Mouse (Mus musculus) ovary, postnatal 36 days (tissue): Measurements from ENCODE around the gene Tcf15.

Experiments
- DNase-seq: peaks from one replicate; pipeline ENCODE4 v3.0.0; 2022; ENCODE audit warnings: low spot score, mixed read lengths

Gene Tcf15

GRCm38 (mm10) chr2:152128597-152128996 lies 14.8 kb upstream of the Tcf15 start:
- no peak for DNase-seq

- DNase-seq, result no peak
These were observed 13.6 kb upstream of the Tcf15 start for GRCm38 (mm10) chr2:152129778-152130177.

- DNase-seq, result no peak
These were observed 11.3 kb upstream of the Tcf15 start for GRCm38 (mm10) chr2:152132016-152132415.

- no peak for DNase-seq
These were observed 10.7 kb upstream of the Tcf15 start for GRCm38 (mm10) chr2:152132691-152133090.

GRCm38 (mm10) chr2:152139191-152139987 lies 4.0 kb upstream of the Tcf15 start:
- DNase-seq, result no peak

- DNase-seq, result no peak
These were observed 2.4 kb upstream of the Tcf15 start for GRCm38 (mm10) chr2:152140941-152141340.

GRCm38 (mm10) chr2:152141491-152141890 lies 1.9 kb upstream of the Tcf15 start:
- DNase-seq, result no peak

GRCm38 (mm10) chr2:152142046-152142445 lies 1.3 kb upstream of the Tcf15 start:
- DNase-seq, result peak; percentile 26

GRCm38 (mm10) chr2:152142571-152142970 lies 790 bp upstream of the Tcf15 start:
- no peak for DNase-seq

GRCm38 (mm10) chr2:152144158-152144450 lies 743 bp downstream of the Tcf15 start:
- DNase-seq, result no peak

GRCm38 (mm10) chr2:152144501-152144900 lies 1.1 kb downstream of the Tcf15 start:
- no peak for DNase-seq

- DNase-seq, result no peak
These were observed 2.4 kb downstream of the Tcf15 start for GRCm38 (mm10) chr2:152145711-152146110.

GRCm38 (mm10) chr2:152147079-152147478 lies 3.7 kb downstream of the Tcf15 start:
- no peak for DNase-seq

GRCm38 (mm10) chr2:152148675-152149074 lies 5.3 kb downstream of the Tcf15 start:
- no peak for DNase-seq

- DNase-seq, result no peak
These were observed 6.5 kb downstream of the Tcf15 start for GRCm38 (mm10) chr2:152149891-152150290.

- DNase-seq, result no peak
These were observed 7.0 kb downstream of the Tcf15 start for GRCm38 (mm10) chr2:152150373-152150772.

- no peak for DNase-seq
These were observed 10.0 kb downstream of the Tcf15 start for GRCm38 (mm10) chr2:152153361-152153760.

- DNase-seq, result no peak
These were observed 12.2 kb downstream of the Tcf15 start for GRCm38 (mm10) chr2:152155414-152156208.

GRCm38 (mm10) chr2:152156471-152156870 lies 13.1 kb downstream of the Tcf15 start:
- DNase-seq, result no peak

- no peak for DNase-seq
These were observed 16.1 kb downstream of the Tcf15 start for GRCm38 (mm10) chr2:152159487-152159886.

- no peak for DNase-seq
These were observed 22.9 kb downstream of the Tcf15 start for GRCm38 (mm10) chr2:152166257-152166656.

- peak; percentile 30 for DNase-seq
These were observed 24.5 kb downstream of the Tcf15 start for GRCm38 (mm10) chr2:152167851-152168290.

- no peak for DNase-seq
These were observed 26.0 kb downstream of the Tcf15 start for GRCm38 (mm10) chr2:152169377-152169776.
